Mouse (Mus musculus) limb, embryonic 11.5 days (tissue): ENCODE measurements around the gene Tgfb1. TPM values are rescaled to one million over a fixed set of nuclear protein-coding genes. Genes with fewer than 3 reads are reported as not detected.

Source experiments
- ATAC-seq: fragments of 200-750 bp; cut with Nextera tagmentation; 2 replicates; pipeline ENCODE4 v1.8.0; 2017; ENCODE audit warnings: low read depth; ENCODE audit not compliant: insufficient number of reproducible peaks, low FRiP score, low TSS enrichment
- DNase-seq: peaks from one replicate; pipeline ENCODE4 v3.0.0-alpha.2; 2015; ENCODE audit warnings: low spot score
- H3K27ac ChIP-seq: fragments of 300-500 bp; sonication (generic); replicated peaks from 2 replicates; pipeline ENCODE4 v1.5.1; 2014; ENCODE audit warnings: low read depth, mild to moderate bottlenecking, low read length
- H3K27me3 ChIP-seq: fragments of 300-500 bp; sonication (generic); 2 replicates; pipeline ENCODE4 v1.6.1; 2014; ENCODE audit warnings: mild to moderate bottlenecking, low read length, mixed read lengths; ENCODE audit not compliant: control insufficient read depth, insufficient read depth
- H3K36me3 ChIP-seq: fragments of 300-500 bp; sonication (generic); 2 replicates; pipeline ENCODE4 v1.6.1; 2014; ENCODE audit warnings: mild to moderate bottlenecking, low read length, moderate library complexity, mixed read lengths; ENCODE audit not compliant: control insufficient read depth, insufficient read depth
- H3K4me1 ChIP-seq: fragments of 300-500 bp; sonication (generic); 2 replicates; pipeline ENCODE4 v1.6.1; 2014; ENCODE audit warnings: low read length, mixed read lengths; ENCODE audit not compliant: control insufficient read depth, insufficient read depth
- H3K4me2 ChIP-seq: fragments of 300-500 bp; sonication (generic); 2 replicates; pipeline ENCODE4 v1.6.1; 2014; ENCODE audit warnings: low read depth, mild to moderate bottlenecking, moderate library complexity; ENCODE audit not compliant: severe bottlenecking
- H3K4me3 ChIP-seq: fragments of 300-500 bp; sonication (generic); 2 replicates; pipeline ENCODE4 v1.5.1; 2014; ENCODE audit warnings: low read depth, low read length
- H3K9ac ChIP-seq: fragments of 300-500 bp; sonication (generic); 2 replicates; pipeline ENCODE4 v1.6.1; 2014; ENCODE audit warnings: mild to moderate bottlenecking, low read length
- H3K9me3 ChIP-seq: fragments of 300-500 bp; sonication (generic); 2 replicates; pipeline ENCODE4 v1.6.1; 2016; ENCODE audit warnings: low read length; ENCODE audit not compliant: control insufficient read depth
- WGBS: fragments of 180-500 bp; shearing (Covaris S2); extraction: QIAGEN DNeasy Blood & Tissue Kit; methylation state at CpG from one replicate; pipeline ENCODE4 v1.1.7; 2014; 5-methylcytosine and 5-hydroxymethylcytosine counted together
- polyA plus RNA-seq: library from polyadenylated mRNA; unstranded; fragments of >200 nt; fragmentation: Nextera tagmentation; extraction: Ambion mirVana; gene quantifications from 2 replicates; pipeline ENCODE4 v1.2.1, GENCODE M21; 2014

The Tgfb1 gene
- polyA plus RNA-seq, 1 experiment from 2014 or later = 1.6 TPM

- H3K36me3 ChIP-seq = peaks cover 15% of the 10 kb centered on the region; the same call in 1 of the 2 replicates
- peak overlapping the region; percentile 99 for H3K9ac ChIP-seq
- no peaks in the 10 kb centered on the region for H3K27me3 ChIP-seq
- H3K4me2 ChIP-seq = peak overlapping the region; percentile 72
- DNase-seq (no peak), ATAC-seq (no peak)
- peaks cover 9% of the 10 kb centered on the region; the same call in 1 of the 2 replicates for H3K4me1 ChIP-seq
- peak overlapping the region; percentile 99 for H3K4me3 ChIP-seq
- H3K9me3 ChIP-seq = no peaks in the 10 kb centered on the region
- no peak overlapping the region for H3K27ac ChIP-seq
Observed at GRCm38 (mm10) chr7:25753076-25753475, 66.3 kb downstream of the Tgfb1 start.

GRCm38 (mm10) chr7:25753643-25754438, 67.0 kb downstream of the Tgfb1 start:
- WGBS = under 1% methylated on average over 46 of the region's 46 CpGs
- Histone ChIP-seq H3K27me3 (no peaks in the 10 kb centered on the region), H3K36me3 (peaks cover 11% of the 10 kb centered on the region; the same call in 1 of the 2 replicates), H3K9ac (peak overlapping the region; percentile 99), H3K4me3 (peak overlapping the region; percentile 99), H3K9me3 (no peaks in the 10 kb centered on the region), H3K27ac (peak overlapping the region; percentile 93), H3K4me1 (peaks cover 9% of the 10 kb centered on the region; the same call in 1 of the 2 replicates), H3K4me2 (peak overlapping the region; percentile 72)
- ATAC-seq (peak; percentile 0; the same call in 1 of the 2 replicates), DNase-seq (peak; percentile 25)

GRCm38 (mm10) chr7:25754439-25754737, 67.6 kb downstream of the Tgfb1 start:
- peak overlapping the region; percentile 72 for H3K4me2 ChIP-seq
- H3K27me3 ChIP-seq = no peaks in the 10 kb centered on the region
- ATAC-seq (no peak), DNase-seq (no peak)
- H3K27ac ChIP-seq = peak overlapping the region; percentile 93
- H3K9me3 ChIP-seq = no peaks in the 10 kb centered on the region
- H3K4me3 ChIP-seq = peak overlapping the region; percentile 99
- peak overlapping the region; percentile 99 for H3K9ac ChIP-seq
- peaks cover 9% of the 10 kb centered on the region; the same call in 1 of the 2 replicates for H3K4me1 ChIP-seq
- WGBS = under 1% methylated on average over 30 of the region's 30 CpGs
- peaks cover 7% of the 10 kb centered on the region; the same call in 1 of the 2 replicates for H3K36me3 ChIP-seq

Other genes with a start within 250 kb of the Tgfb1 start
- 0.85 and 1.4 TPM in 2 replicates for gene Ceacam1, start 209.4 kb upstream of the Tgfb1 start, polyA plus RNA-seq
- 0.11 TPM in 1 of 2 replicates, not detected in the other for gene Ceacam2, start 147.1 kb upstream of the Tgfb1 start, polyA plus RNA-seq
- not detected in 2 replicates for gene Erich4, start 71.1 kb upstream of the Tgfb1 start, polyA plus RNA-seq
- gene Dmac2, start 67.6 kb upstream of the Tgfb1 start, polyA plus RNA-seq = 35.8 and 36.9 TPM in 2 replicates
- gene B3gnt8, start 60.3 kb upstream of the Tgfb1 start, polyA plus RNA-seq = 0.87 and 1.2 TPM in 2 replicates
- gene Bckdha, start 28.0 kb upstream of the Tgfb1 start, polyA plus RNA-seq = 49.3 and 54.7 TPM in 2 replicates
- gene Exosc5, start 27.8 kb upstream of the Tgfb1 start, polyA plus RNA-seq = 70.0 and 73.8 TPM in 2 replicates
- gene Tmem91, start 11.8 kb upstream of the Tgfb1 start, polyA plus RNA-seq = 1.7 and 2.2 TPM in 2 replicates
- gene B9d2, start 6.2 kb upstream of the Tgfb1 start, polyA plus RNA-seq = 30.7 and 31.7 TPM in 2 replicates
- 33.1 and 35.3 TPM in 2 replicates for gene Ccdc97, start 32.1 kb downstream of the Tgfb1 start, polyA plus RNA-seq
- 82.9 and 87.8 TPM in 2 replicates for gene Hnrnpul1, start 67.8 kb downstream of the Tgfb1 start, polyA plus RNA-seq
- 32.1 and 32.5 TPM in 2 replicates for gene Axl, start 101.7 kb downstream of the Tgfb1 start, polyA plus RNA-seq
- gene Cyp2s1, start 129.9 kb downstream of the Tgfb1 start, polyA plus RNA-seq = 1.6 and 1.9 TPM in 2 replicates
- gene Cyp2b10, start 210.6 kb downstream of the Tgfb1 start, polyA plus RNA-seq = not detected in 2 replicates